Mouse (Mus musculus) naive thymus-derived CD4-positive, alpha-beta T cell, adult 5 months (primary cell): ENCODE measurements around the gene Itga5. TPM values are rescaled to one million over a fixed set of nuclear protein-coding genes. Genes with fewer than 3 reads are reported as not detected.

Source experiments
- polyA plus RNA-seq: library from polyadenylated mRNA; unstranded; fragments of 100-300 nt; shearing (Covaris generic); gene quantifications from one replicate; pipeline ENCODE4 v1.2.1, GENCODE M21; 2017

Gene Itga5
- 2.6 TPM for polyA plus RNA-seq

GRCm38 (mm10) chr15:103366376-103367149, at the start of gene Itga5:
Gene Itga5, minus strand, starts transcription at chr15:103366763.

DNA sequence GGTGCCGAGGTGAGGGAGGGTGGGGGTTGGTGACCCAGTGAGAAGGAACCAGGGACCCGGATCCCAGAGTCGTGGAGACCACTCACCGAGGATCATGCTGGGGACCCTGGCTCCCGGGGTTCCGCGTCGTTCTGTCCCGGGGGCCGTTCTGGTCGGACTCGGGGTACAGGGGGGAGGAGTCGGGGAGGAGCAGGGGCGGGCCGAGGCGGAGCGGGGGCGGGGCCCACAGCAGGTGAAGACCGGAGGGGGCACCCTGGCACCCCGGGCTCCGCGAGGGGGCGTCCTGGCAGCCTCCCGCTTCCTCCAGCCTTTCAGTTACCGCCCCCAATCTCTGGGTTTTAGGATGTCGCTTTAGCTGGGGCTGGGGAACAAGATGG, 26.6 kb downstream of the Itga5 start, which contains the start of gene Zfp385a:
Zfp385a (minus strand) TSS at position 133 of the 377 bp plus-strand sequence.

DNA sequence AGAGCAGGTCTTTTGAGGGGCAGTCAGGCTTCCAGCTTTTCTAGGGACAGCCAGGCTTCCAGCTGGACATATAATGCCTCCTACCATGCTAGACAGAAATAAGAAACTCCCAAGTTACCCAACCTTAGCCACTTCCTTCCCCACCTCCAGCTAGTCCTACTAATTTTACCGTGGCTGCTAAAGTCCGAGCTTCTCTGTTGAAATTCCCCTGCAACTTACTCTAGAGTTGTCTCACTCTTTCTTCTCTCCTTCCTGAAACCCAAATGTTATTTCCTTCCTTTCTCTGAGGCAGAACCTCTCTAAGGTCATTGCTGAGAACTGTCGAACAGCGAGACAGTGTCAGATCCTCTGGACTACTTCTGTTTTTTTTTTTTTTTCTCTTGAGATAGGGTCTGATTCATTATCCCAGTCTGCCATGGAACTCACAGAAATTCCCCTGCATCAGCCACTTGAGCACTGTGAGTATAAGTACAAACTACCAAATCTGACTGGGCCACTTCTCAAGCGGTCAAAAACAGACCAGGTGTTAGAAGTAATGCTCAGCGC, 56.1 kb downstream of the Itga5 start, which contains the start of gene Gpr84:
Gpr84 (minus strand) TSS at position 248 of the 546 bp plus-strand sequence.

Other genes with a start within 250 kb of the Itga5 start
- gene Smug1, start 199.7 kb downstream of the Itga5 start, polyA plus RNA-seq, result 4.9 TPM
- 7.5 TPM for gene Cbx5, start 126.9 kb downstream of the Itga5 start, polyA plus RNA-seq
- gene Hnrnpa1, start 126.3 kb downstream of the Itga5 start, polyA plus RNA-seq, result 179 TPM
- not detected for gene Nfe2, start 108.4 kb downstream of the Itga5 start, polyA plus RNA-seq
- 122 TPM for gene Copz1, start 94.0 kb downstream of the Itga5 start, polyA plus RNA-seq
- gene Gpr84, start 56.2 kb downstream of the Itga5 start, polyA plus RNA-seq, result not detected
- not detected for gene Zfp385a, start 26.7 kb downstream of the Itga5 start, polyA plus RNA-seq
- gene Gtsf1, start 63.7 kb upstream of the Itga5 start, polyA plus RNA-seq, result not detected
- gene Gtsf2, start 81.7 kb upstream of the Itga5 start, polyA plus RNA-seq, result not detected
- 128 TPM for gene Nckap1l, start 87.0 kb upstream of the Itga5 start, polyA plus RNA-seq
- gene Pde1b, start 136.3 kb upstream of the Itga5 start, polyA plus RNA-seq, result 9.4 TPM
- gene Ppp1r1a, start 171.2 kb upstream of the Itga5 start, polyA plus RNA-seq, result not detected
- gene Glycam1, start 198.3 kb upstream of the Itga5 start, polyA plus RNA-seq, result not detected